Mouse (Mus musculus): ENCODE measurements around the gene Folr2.

The Folr2 gene

GRCm38 (mm10) chr7:101857094-101857493 is at the start of gene Folr2:
Gene Folr2, minus strand, starts transcription at chr7:101857194.
- no peak for DNase-seq (ENCODE audit: low spot score)

GRCm38 (mm10) chr7:101906696-101907095 is 49.7 kb upstream of the Folr2 start:
- no peak for DNase-seq (ENCODE audit: low spot score)

DNA sequence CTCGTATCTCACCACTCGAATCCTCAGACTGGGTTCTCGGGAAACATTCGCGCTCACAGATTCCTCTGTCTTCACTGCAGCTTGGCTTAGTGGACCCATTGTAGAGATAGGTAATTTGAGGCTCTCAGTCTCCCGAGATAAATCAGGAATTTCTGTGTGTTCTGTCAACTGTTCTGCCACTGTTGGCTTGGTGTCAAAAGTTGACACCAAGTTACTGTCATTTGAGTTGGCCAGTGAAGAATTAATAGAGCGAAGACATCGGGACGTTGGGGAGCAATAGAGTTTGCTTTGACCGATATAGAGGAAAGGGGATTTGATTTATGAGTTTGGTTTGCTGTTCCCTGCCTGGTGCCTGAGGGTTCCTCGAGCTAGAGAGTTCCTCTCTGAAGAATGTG is 49.3 kb upstream of the Folr2 start, which contains the start of gene Tomt:
TSS of gene Tomt (minus strand) at position 73 of the 395 bp plus-strand sequence.
- DNase-seq (ENCODE audit: low spot score) = no peak

DNA sequence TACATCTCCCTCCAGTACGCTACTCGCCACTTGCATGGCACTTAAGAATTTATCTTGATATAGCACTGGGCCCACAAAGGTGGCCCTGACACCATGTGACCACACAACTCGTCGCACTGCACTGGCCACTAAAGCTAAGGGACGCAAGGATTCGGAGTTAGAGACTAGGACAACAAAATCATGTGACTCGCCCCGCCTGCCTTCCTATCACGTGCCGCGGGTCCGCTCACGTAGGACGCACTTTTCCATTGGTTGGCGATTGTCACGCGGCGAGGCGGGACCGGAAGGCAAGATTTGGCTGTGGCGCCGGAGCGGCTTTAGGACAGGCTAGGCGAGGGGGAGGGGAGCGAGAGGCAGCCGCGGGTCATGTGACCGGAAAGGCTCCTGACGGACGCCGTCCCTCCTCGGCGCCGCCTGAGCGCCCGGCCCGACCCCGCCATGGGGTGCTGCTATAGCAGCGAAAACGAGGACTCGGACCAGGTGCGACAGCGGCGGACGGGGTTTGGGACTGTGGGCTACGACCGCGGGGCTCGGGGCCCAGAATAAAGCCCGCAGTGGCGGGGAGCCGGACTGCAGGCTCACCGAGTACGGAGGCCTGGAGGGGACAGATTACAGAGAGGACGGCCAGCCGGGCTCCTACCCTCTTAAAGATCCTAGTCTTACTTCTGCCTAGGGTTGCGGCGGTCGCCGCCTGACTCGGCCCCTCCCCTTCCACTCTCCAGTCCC is 48.7 kb upstream of the Folr2 start, which contains the start of gene Lamtor1:
TSS of gene Lamtor1 (plus strand) at position 344 of the 726 bp plus-strand sequence.
- DNase-seq (ENCODE audit: low spot score) = peak; percentile 98

GRCm38 (mm10) chr7:101902846-101903245 is 45.9 kb upstream of the Folr2 start:
- DNase-seq (ENCODE audit: low spot score) = no peak

GRCm38 (mm10) chr7:101901969-101902368 is 45.0 kb upstream of the Folr2 start:
- DNase-seq (ENCODE audit: low spot score) = no peak

DNA sequence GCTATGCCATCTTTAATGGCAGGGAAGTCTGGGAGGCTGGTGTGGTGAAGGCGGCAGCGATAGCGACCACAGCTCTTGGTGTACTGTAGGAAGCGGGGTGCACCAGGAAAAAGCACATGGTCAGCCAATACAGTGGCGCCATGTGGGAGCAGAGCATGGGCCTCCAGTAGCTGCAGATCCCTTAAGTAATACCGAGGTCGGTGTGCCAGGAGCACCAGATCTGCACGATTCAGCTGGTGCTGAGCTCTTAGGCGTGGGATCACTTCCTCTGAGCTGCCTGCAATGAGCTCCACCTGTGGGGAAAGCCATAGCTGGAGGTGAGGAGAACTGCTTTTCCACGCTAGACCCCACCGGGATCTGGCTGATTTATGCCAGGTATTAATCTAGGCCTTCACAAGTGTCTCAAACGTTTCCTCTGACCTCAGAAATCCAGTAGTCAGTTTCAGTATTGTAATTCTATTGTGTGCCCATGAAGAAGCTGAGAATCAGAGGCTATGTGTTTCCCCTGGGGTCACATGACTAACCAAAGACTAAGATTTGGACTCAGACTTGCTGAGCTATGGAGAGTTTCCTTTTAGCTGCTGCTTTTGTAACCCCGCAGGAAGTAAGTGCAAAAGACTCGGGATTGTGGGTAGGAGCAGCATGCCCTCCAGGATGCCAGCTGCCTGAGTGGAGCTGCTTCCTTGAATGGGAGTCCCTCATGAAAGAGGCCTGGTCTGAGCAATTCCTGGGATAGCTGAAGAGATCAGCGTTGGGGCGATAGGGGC is 43.5 kb upstream of the Folr2 start:
- no peak for DNase-seq (ENCODE audit: low spot score)

DNA sequence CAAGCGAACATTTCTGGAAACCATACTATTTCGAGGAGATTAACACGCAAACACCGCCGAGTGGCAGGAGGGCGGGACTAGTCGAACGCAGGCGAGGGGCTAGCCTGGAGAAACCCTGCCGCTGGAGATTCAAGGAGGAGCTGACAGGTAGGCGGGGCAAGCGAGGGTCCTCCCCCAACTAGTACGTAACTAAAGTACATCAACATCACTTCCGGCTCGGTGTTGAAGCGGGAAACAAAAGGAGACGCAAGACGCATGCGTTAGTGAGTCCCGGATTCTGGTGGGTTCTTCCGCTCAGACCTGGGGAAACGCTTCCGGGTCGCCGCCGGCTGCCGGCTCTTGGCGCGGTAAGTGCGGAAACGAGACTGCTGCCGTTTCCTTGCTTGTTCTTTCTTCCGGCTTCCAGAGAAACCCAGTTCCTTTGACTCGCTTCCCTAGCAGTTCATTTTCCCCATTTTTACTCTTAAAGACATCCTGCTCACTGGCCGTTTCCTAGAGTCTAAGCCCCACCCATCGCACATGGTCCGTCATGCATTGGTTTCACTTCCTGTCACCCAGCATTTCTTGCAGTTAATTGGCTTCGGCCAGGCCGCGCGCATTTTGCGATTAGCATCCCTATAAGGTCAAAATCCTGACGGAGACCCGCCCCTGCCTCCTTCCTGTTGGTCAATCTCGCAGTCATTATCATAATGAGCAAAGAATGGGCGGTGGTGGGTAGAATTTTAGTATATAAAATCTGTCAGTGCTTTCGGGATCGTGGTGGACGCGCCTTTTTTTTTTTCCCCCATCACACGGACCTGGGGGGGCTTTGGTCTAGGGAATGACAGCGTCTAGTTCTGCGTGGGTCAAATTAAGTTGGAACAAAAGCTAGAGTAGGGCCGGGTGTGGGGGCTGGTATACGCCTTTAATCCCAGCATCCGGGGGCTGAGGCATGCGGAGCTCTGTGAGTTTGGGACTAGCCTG is 39.4 kb upstream of the Folr2 start:
- DNase-seq (ENCODE audit: low spot score) = peak; percentile 89

- no peak for DNase-seq (ENCODE audit: low spot score)
Measured at GRCm38 (mm10) chr7:101895695-101896094, 38.7 kb upstream of the Folr2 start.

GRCm38 (mm10) chr7:101888460-101888859 is 31.5 kb upstream of the Folr2 start:
- DNase-seq (ENCODE audit: low spot score) = no peak

DNA sequence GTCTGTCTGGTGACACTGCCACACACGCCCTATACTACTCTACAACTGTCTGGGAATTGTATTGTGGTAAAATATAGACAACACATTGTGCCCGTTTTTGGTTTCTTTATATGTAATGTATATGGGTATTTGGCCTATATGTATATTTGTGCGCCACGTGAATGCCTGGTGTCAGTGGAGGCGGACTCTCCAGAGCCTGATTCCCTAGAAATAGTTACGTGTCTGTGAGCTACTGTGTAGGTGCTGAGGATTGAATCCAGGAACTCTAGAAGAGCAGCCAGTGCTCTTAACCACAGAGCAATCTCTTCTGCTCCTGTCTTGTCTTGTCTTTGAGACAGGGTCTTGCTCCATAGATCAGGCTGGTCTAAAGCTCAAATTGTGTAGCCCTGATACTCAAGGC is 29.3 kb upstream of the Folr2 start:
- no peak for DNase-seq (ENCODE audit: low spot score)

GRCm38 (mm10) chr7:101884160-101884559 is 27.2 kb upstream of the Folr2 start:
- no peak for DNase-seq (ENCODE audit: low spot score)

DNA sequence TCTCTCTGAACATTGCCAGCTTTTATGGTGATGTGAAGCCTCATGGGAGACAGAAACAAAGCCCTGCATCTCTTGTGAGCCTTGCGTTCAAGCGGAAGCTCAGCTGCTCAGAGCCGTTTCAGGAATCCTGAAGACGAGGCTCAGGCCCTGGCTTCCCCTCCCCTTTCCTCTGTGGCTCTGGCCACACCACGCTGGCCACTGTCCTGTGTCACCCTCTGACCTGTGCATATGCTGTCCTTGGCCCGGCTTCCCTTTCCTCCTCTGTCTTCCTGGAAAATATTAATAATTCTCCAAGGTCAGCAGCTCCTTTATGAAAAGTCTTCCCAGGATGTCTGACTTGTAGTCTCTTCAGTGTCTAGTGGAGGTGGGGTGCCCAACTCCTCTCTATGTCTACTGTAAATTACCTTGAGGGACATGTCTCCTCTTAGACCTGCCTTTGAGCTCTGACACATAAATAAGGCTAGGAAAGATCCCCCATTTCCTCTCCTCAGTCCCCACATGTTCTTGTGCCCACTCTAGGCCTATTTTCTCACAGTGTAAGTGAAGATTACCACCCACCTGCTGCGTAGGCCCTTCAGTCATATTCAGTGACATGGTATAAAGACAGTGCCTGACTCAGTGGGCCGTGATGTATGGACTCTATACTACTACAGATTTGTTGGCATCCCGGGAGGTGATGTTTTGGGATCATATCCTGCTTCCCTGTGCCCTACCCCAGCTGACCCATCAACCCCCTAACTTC is 25.6 kb upstream of the Folr2 start:
- DNase-seq (ENCODE audit: low spot score) = no peak

DNA sequence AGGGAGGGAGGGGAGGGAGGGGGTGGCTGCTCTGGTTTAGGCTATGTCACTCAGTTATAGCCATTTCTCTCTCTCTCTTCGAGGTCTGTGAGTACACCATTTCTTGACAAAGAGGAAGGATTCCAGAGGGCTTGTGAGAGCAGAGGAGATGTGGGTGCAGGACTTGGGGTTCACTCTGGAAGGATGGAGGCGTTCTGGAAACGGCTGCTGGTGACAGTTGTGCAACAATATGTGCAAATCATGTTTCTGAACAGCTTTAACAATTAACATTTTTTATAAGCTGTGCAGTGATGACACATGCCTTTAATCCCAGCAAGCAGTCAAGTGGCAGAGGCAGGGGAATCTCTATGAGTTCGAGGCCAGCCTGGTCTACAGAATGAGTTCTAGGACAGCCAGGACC is 23.9 kb upstream of the Folr2 start:
- no peak for DNase-seq (ENCODE audit: low spot score)

DNA sequence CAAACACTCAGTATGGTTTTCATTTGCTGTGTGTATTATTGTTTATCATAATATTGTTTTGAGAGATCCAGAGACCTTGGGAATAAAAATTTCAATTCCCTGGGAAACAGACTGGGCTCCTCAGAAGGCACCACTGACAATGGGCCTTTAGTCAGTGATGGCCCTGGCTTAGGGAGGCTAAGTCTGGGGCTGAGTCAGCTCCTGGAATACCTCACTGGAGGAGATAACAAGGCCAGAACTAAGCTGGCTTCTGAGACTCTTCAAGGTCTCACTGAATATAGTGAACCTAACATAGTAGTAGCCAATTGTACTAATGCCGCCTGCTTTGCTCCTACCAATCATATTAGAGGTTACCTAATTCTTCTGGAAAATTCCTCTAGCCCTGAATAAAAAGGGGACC is 19.0 kb upstream of the Folr2 start:
- DNase-seq (ENCODE audit: low spot score) = no peak

DNA sequence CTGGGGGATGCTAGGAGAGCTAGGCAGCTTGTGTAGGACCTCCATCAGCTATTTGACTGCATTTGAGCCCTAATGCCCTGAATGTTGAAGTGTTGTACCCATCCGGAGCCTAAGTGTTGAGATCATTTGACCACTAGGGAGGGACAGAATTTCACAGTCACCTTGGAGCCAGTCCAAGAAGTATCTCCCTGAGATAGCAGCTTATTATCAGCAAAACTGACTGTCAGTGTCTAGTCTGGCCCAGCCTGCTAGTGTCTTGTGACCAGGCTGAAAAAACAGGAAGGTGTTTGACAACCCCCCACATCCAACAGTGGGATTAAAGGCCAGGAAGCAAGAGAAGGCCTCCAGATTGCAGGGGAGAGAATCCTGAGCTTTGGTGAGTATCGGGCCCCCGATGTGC is 14.3 kb upstream of the Folr2 start:
- no peak for DNase-seq (ENCODE audit: low spot score)

- no peak for DNase-seq (ENCODE audit: low spot score)
Measured at GRCm38 (mm10) chr7:101870629-101871028, 13.6 kb upstream of the Folr2 start, which contains the start of gene Folr1. Gene Folr1, minus strand, starts transcription at chr7:101870788.

GRCm38 (mm10) chr7:101869163-101869500 is 12.1 kb upstream of the Folr2 start:
- DNase-seq (ENCODE audit: low spot score) = no peak

DNA sequence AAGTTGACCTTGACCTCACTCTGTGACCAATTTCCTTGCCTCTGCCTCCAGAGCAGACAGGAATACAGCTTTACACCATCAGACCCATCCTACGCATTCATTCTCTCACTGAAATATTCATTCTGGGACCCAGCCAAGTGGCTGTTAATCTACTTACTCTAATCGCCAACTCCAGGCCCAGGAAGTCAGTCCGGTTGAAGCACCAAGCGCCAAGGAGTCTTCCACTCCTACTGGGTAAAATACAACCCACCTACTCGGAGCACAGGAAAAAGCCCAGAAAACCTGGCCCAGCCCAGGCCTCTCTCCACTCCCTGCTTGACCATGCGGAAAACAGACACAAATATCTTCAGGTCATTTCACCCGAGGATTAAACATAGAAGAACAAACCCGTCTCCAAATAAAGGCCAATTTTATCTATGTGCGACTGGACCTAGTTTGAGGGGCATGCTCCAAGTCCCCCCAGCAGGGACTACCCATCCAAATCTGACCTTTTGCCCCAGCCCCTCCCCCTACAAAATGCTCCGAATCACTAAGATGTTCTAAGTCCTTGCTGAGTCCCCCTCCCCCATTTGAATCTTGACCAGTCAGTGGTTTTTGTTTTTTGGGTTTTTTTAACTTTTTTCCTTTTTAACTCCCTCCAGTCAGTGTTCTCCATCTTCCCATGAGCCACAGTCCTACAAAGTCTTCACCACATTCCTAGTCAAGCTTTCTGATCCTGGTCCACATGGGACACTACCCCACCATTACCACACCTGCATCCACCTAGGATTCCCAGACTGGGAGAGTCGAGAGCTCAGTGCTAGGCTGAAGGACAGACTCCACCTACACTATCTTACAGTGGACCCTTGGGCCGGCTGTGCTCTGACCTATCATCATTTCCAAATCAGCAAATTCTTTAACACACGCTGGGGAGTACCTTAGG is 11.5 kb upstream of the Folr2 start:
- no peak for DNase-seq (ENCODE audit: low spot score)

DNA sequence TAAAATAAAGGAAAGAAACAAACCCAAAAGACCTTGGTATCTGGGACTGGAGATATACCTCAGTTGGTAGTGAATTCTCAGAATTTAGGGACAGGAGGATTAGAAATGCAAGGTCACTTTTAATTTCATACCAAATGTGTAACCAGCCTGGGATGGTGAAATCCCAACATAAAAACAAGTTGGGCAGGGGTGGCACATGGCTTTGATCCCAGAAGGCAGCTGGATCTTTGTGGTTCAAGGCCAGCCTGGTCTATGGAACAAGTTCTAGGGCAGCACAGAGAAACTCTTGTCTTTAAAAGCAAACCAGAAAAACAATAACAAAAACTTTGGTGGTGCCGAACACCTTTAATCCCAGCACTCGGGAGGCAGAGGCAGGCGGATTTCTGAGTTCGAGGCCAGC is 10.5 kb upstream of the Folr2 start:
- DNase-seq (ENCODE audit: low spot score) = no peak
